Mouse (Mus musculus) heart, adult 8-10 months (tissue): Measurements from ENCODE around the gene Xlr4a. TPM values are rescaled to one million over a fixed set of nuclear protein-coding genes. Genes with fewer than 3 reads are reported as not detected.
"Not testable (repeated sequence)": the region's sequence is repeated elsewhere in the genome, so short reads cannot be mapped to it uniquely, and the experiment has no call there.

Source experiments
- DNase-seq: peaks from one replicate; pipeline ENCODE4 v3.0.0; 2022; ENCODE audit warnings: low spot score
- total RNA-seq, 4 experiments: library from RNA; stranded (reverse); gene quantifications; 2 replicates each; pipeline ENCODE4 v1.2.4; 2022

The Xlr4a gene
- total RNA-seq, result 1 to 10 TPM in 2 of 4 experiments, under 1 TPM in 2; 0.27 to 2.9 (median 1.7) TPM

- not testable (repeated sequence) for DNase-seq
Measured at GRCm38 (mm10) chrX:73082267-73083055, at the start of gene Xlr4a. TSS of gene Xlr4a (minus strand) at chrX:73082478.

- DNase-seq, result not testable (repeated sequence)
Measured at GRCm38 (mm10) chrX:73122859-73123829, 40.9 kb upstream of the Xlr4a start.

GRCm38 (mm10) chrX:73116747-73117146 is 34.5 kb upstream of the Xlr4a start, which contains the start of gene Gm14685:
TSS of gene Gm14685 (plus strand) at chrX:73117047.
- not testable (repeated sequence) for DNase-seq

GRCm38 (mm10) chrX:73096941-73097508 is 14.7 kb upstream of the Xlr4a start, which contains the start of gene Xlr3a:
TSS of gene Xlr3a (minus strand) at chrX:73097095.
- DNase-seq, result not testable (repeated sequence)

- DNase-seq, result not testable (repeated sequence)
Measured at GRCm38 (mm10) chrX:73066765-73067312, 15.4 kb downstream of the Xlr4a start.

GRCm38 (mm10) chrX:73064415-73064793 is 17.9 kb downstream of the Xlr4a start, which contains the start of gene Pnma3:
TSS of gene Pnma3 (plus strand) at chrX:73064787.
- no peak for DNase-seq

- no peak for DNase-seq
Measured at GRCm38 (mm10) chrX:73063512-73064414, 18.5 kb downstream of the Xlr4a start.

- DNase-seq, result no peak
Measured at GRCm38 (mm10) chrX:73062323-73062722, 20.0 kb downstream of the Xlr4a start.

GRCm38 (mm10) chrX:73061528-73061927 is 20.8 kb downstream of the Xlr4a start:
- no peak for DNase-seq

- peak; percentile 93 for DNase-seq
Measured at GRCm38 (mm10) chrX:73053860-73054563, 28.3 kb downstream of the Xlr4a start.

GRCm38 (mm10) chrX:73039666-73040065 is 42.6 kb downstream of the Xlr4a start:
- DNase-seq, result no peak

GRCm38 (mm10) chrX:73038831-73039230 is 43.4 kb downstream of the Xlr4a start:
- no peak for DNase-seq

- no peak for DNase-seq
Measured at GRCm38 (mm10) chrX:73037003-73037402, 45.3 kb downstream of the Xlr4a start, which contains the start of gene Pnma5. TSS of gene Pnma5 (minus strand) at chrX:73037103.

Other genes with a start within 250 kb of the Xlr4a start
- gene Cetn2, start 164.1 kb downstream of the Xlr4a start, total RNA-seq, result 10 to 100 TPM; 27.2 to 31.6 (median 29.3) TPM
- 1 to 10 TPM; 4.0 to 5.7 (median 4.2) TPM for gene Nsdhl, start 163.9 kb downstream of the Xlr4a start, total RNA-seq
- 1 to 10 TPM in 2 of 4 experiments, under 1 TPM in 2; 0.63 to 1.7 (median 1.0) TPM for gene Zfp185, start 95.1 kb downstream of the Xlr4a start, total RNA-seq
- gene Pnma5, start 45.4 kb downstream of the Xlr4a start, total RNA-seq, result not detected
- gene Pnma3, start 17.7 kb downstream of the Xlr4a start, total RNA-seq, result not detected
- gene Xlr3a, start 14.6 kb upstream of the Xlr4a start, total RNA-seq, result 1 to 10 TPM in 1 of 4 experiments, under 1 TPM in 2, not detected in 1; 0.25 to 2.1 (median 0.86) TPM
- not detected for gene Gm14685, start 34.6 kb upstream of the Xlr4a start, total RNA-seq
- gene Xlr5b, start 66.3 kb upstream of the Xlr4a start, total RNA-seq, result not detected
- gene DXBay18, start 67.0 kb upstream of the Xlr4a start, total RNA-seq, result not detected
- gene Spin2d, start 94.5 kb upstream of the Xlr4a start, total RNA-seq, result not detected
- 1 to 10 TPM in 2 of 4 experiments, under 1 TPM in 2; 0.27 to 1.8 (median 1.2) TPM for gene Xlr3b, start 109.7 kb upstream of the Xlr4a start, total RNA-seq
- gene Xlr4b, start 131.9 kb upstream of the Xlr4a start, total RNA-seq, result 1 to 10 TPM in 1 of 4 experiments, under 1 TPM in 1, not detected in 2; 0.17 to 1.5 TPM
- 1 to 10 TPM; 6.9 to 7.6 (median 7.3) TPM for gene F8a, start 145.8 kb upstream of the Xlr4a start, total RNA-seq
- not detected for gene Xlr4c, start 160.7 kb upstream of the Xlr4a start, total RNA-seq
- not detected for gene Xlr3c, start 182.9 kb upstream of the Xlr4a start, total RNA-seq
- gene Xlr5a, start 210.5 kb upstream of the Xlr4a start, total RNA-seq, result not detected
- not detected for gene Xlr5c, start 210.5 kb upstream of the Xlr4a start, total RNA-seq